15 mouse cellular contexts compared by ENCODE assay signal in genomic region chr4:139367336-139367735, GRCm38 (mm10). TPM values are rescaled to one million over a fixed set of nuclear protein-coding genes. Genes with fewer than 3 reads are reported as not detected.
"Had no signal": no experiment of that assay in that cellular context is flagged by ENCODE, and none has a peak within 500 bp of the region (broad histone marks: within the 10 kb centered on the region; RNA-seq: fewer than 3 reads in every experiment).

No protein-coding gene starts in this region.

- DNase-seq: gastrocnemius, adult 2 months; gastrocnemius, postnatal 10 days; gastrocnemius, postnatal 36 days; heart, adult 11 months; heart, adult 2 months; heart, postnatal 14 days; heart, postnatal 36 days; kidney, adult 11 months; kidney, adult 2 months; kidney, adult 9 months; kidney, postnatal 14 days; kidney, postnatal 36 days; layer of hippocampus, postnatal 36 days; left cerebral cortex, postnatal 4 days had no signal

RNA-seq across cellular contexts. Expression of gene Pqlc2, which starts 56.8 kb away (rescaled TPM):
- total RNA-seq: hematopoietic stem cell, adult 5-6 weeks had no signal
